Mouse (Mus musculus) left cerebral cortex, adult 8-10 months (tissue): Measurements from ENCODE around the gene Capza2. TPM values are rescaled to one million over a fixed set of nuclear protein-coding genes. Genes with fewer than 3 reads are reported as not detected.

ENCODE experiments used
- DNase-seq, 2 experiments: peaks; one replicate each; pipeline ENCODE4 v3.0.0; 2022; ENCODE audit warnings: low spot score in 2 of 2
- total RNA-seq, 4 experiments: library from RNA; stranded (reverse); gene quantifications; 2 replicates each; pipeline ENCODE4 v1.2.4; 2022

The Capza2 gene
- total RNA-seq, 4 experiments from 2014 or later, result 215 to 233 (median 225) TPM

- no peak for DNase-seq
Measured at GRCm38 (mm10) chr6:17640031-17640430, 4.0 kb downstream of the Capza2 start.

- DNase-seq, result no peak
Measured at GRCm38 (mm10) chr6:17642739-17643138, 6.7 kb downstream of the Capza2 start.

GRCm38 (mm10) chr6:17646107-17646506, 10.1 kb downstream of the Capza2 start:
- DNase-seq, result no peak

- no peak for DNase-seq
Measured at GRCm38 (mm10) chr6:17652132-17652531, 16.1 kb downstream of the Capza2 start.

GRCm38 (mm10) chr6:17655080-17655479, 19.0 kb downstream of the Capza2 start:
- no peak for DNase-seq

GRCm38 (mm10) chr6:17657308-17657707, 21.3 kb downstream of the Capza2 start:
- peak in 1 of 2 experiments; percentile 69 for DNase-seq

- DNase-seq, result no peak
Measured at GRCm38 (mm10) chr6:17665348-17665747, 29.3 kb downstream of the Capza2 start.

- no peak for DNase-seq
Measured at GRCm38 (mm10) chr6:17666024-17666423, 30.0 kb downstream of the Capza2 start.

- DNase-seq, result no peak
Measured at GRCm38 (mm10) chr6:17667813-17668212, 31.8 kb downstream of the Capza2 start.

GRCm38 (mm10) chr6:17668334-17668733, 32.3 kb downstream of the Capza2 start:
- DNase-seq, result no peak

GRCm38 (mm10) chr6:17669826-17670225, 33.8 kb downstream of the Capza2 start:
- no peak for DNase-seq

- no peak for DNase-seq
Measured at GRCm38 (mm10) chr6:17675019-17675756, 39.2 kb downstream of the Capza2 start.

- no peak for DNase-seq
Measured at GRCm38 (mm10) chr6:17677008-17677407, 41.0 kb downstream of the Capza2 start.

- no peak for DNase-seq
Measured at GRCm38 (mm10) chr6:17680266-17680925, 44.4 kb downstream of the Capza2 start.

GRCm38 (mm10) chr6:17681810-17682209, 45.8 kb downstream of the Capza2 start:
- no peak for DNase-seq

- DNase-seq, result no peak
Measured at GRCm38 (mm10) chr6:17688676-17689075, 52.6 kb downstream of the Capza2 start.

GRCm38 (mm10) chr6:17692647-17693046, 56.6 kb downstream of the Capza2 start, which contains the start of gene St7:
Gene St7, plus strand, starts transcription at chr6:17692933.
- DNase-seq, result no peak

GRCm38 (mm10) chr6:17693726-17694549, 57.9 kb downstream of the Capza2 start:
- peak; percentile 32 to 53 for DNase-seq

GRCm38 (mm10) chr6:17694550-17694951, 58.5 kb downstream of the Capza2 start:
- peak; percentile 28 to 36 for DNase-seq

GRCm38 (mm10) chr6:17696321-17696734, 60.3 kb downstream of the Capza2 start:
- peak; percentile 20 to 33 for DNase-seq

- no peak for DNase-seq
Measured at GRCm38 (mm10) chr6:17700936-17701612, 65.0 kb downstream of the Capza2 start.
